Mouse (Mus musculus) midbrain, embryonic 16.5 days (tissue): ENCODE measurements around the gene Ttc13. TPM values are rescaled to one million over a fixed set of nuclear protein-coding genes. Genes with fewer than 3 reads are reported as not detected.

Source experiments
- ATAC-seq: fragments of 200-750 bp; cut with Nextera tagmentation; 2 replicates; pipeline ENCODE4 v1.8.0; 2017; ENCODE audit warnings: moderate TSS enrichment
- H3K27ac ChIP-seq: fragments of 300-500 bp; sonication (generic); 2 replicates; pipeline ENCODE4 v1.5.1; 2014; ENCODE audit warnings: mild to moderate bottlenecking, low read length, mixed read lengths
- H3K27me3 ChIP-seq: fragments of 300-500 bp; sonication (generic); 2 replicates; pipeline ENCODE4 v1.6.1; 2014; ENCODE audit warnings: low read depth, low read length, mixed read lengths; ENCODE audit not compliant: control insufficient read depth, insufficient read depth
- H3K36me3 ChIP-seq: fragments of 300-500 bp; sonication (generic); 2 replicates; pipeline ENCODE4 v1.6.1; 2014; ENCODE audit warnings: mild to moderate bottlenecking, low read length, moderate library complexity, mixed read lengths; ENCODE audit not compliant: control insufficient read depth, insufficient read depth
- H3K4me1 ChIP-seq: fragments of 300-500 bp; sonication (generic); 2 replicates; pipeline ENCODE4 v1.6.1; 2014; ENCODE audit warnings: mild to moderate bottlenecking, low read length, mixed read lengths; ENCODE audit not compliant: control insufficient read depth, insufficient read depth
- H3K4me2 ChIP-seq: fragments of 300-500 bp; sonication (generic); 2 replicates; pipeline ENCODE4 v1.6.1; 2014; ENCODE audit warnings: mild to moderate bottlenecking, low read length, mixed read lengths
- H3K4me3 ChIP-seq: fragments of 300-500 bp; sonication (generic); 2 replicates; pipeline ENCODE4 v1.5.1; 2014; ENCODE audit warnings: low read depth, mild to moderate bottlenecking, low read length, moderate library complexity, mixed read lengths
- H3K9ac ChIP-seq: fragments of 300-500 bp; sonication (generic); 2 replicates; pipeline ENCODE4 v1.6.1; 2014; ENCODE audit warnings: low read depth, low read length, mixed read lengths
- H3K9me3 ChIP-seq: fragments of 300-500 bp; sonication (generic); replicated peaks from 2 replicates; pipeline ENCODE4 v1.6.1; 2014; ENCODE audit warnings: mild to moderate bottlenecking, low read length, mixed read lengths; ENCODE audit not compliant: control insufficient read depth, poor library complexity, severe bottlenecking
- WGBS: fragments of 180-500 bp; shearing (Covaris S2); extraction: QIAGEN DNeasy Blood & Tissue Kit; methylation state at CpG from one replicate; pipeline ENCODE4 v1.1.7; 2014; 5-methylcytosine and 5-hydroxymethylcytosine counted together
- polyA plus RNA-seq: library from polyadenylated mRNA; unstranded; fragments of >200 nt; fragmentation: Nextera tagmentation; extraction: Ambion mirVana; gene quantifications from 2 replicates; pipeline ENCODE4 v1.2.1, GENCODE M21; 2015

The Ttc13 gene
- polyA plus RNA-seq, result 64.6 and 66.2 TPM in 2 replicates

DNA sequence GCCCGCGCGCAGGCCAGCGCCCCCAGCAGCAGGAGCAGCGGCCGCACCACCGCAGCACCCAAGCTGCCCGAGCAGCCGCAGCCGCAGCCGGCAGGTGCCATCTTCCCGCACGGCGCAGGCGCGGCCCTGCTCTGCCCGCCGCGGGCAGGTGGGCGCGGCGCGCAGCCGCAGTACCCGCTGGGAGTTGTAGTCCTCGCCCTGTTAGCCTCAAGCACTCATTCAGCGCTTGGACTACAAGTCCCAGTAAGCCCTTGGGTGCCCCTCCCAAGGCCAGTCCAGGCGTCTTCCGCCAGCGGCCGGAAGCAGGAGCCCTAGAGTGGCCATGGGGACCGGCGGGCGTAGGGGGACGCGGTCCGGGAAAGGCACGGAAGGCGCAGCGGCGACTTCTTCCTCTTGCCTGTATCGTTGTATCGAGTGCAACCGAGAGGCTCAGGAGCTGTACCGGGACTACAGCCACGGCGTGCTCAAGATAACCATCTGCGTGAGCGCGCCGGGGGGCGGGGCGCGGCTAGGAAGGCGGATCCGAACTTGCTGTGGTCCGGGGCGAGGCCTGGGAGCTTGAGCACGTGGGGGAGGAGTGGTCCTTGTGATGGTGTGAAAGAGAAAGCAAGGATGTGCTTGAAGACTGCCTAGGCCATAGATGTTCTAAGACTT, at the start of gene Ttc13, which contains the start of gene Arv1:
Gene Ttc13, minus strand, starts transcription at position 122 of the 654 bp plus-strand sequence.
Gene Arv1, plus strand, starts transcription at position 278 of the 654 bp plus-strand sequence.
- peak; percentile 99 for ATAC-seq
- Histone ChIP-seq H3K27me3 (no peaks in the 10 kb centered on the region), H3K27ac (peak within 1 kb of the TSS; percentile 82), H3K36me3 (peaks cover 4% of the 10 kb centered on the region; the same call in 1 of the 2 replicates), H3K4me1 (peaks cover 24% of the 10 kb centered on the region), H3K4me3 (peak within 1 kb of the TSS; percentile 66), H3K4me2 (peak within 1 kb of the TSS; percentile 93), H3K9me3 (no peaks in the 10 kb centered on the region), H3K9ac (peak within 1 kb of the TSS; percentile 82)
- under 1% methylated on average over 54 of the region's 59 CpGs for WGBS

DNA sequence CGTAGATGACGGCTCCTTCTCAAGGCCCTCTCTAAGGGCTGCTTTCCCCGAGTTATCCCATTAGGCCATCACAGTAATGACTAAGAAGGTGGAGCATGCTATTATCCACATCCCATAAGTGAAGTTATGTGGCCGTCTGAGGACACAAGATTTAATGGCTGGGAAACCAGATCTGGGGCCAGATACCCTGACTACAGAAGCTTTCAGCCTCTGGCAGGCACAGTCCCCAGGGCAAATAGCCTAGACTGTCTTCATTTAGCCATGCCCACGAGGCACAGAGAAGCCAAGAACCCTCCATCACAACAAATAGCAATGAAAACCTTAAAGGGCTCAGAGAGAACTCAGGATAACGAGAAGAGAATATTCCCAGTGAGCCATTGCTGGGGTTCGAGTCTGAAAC, 41.3 kb upstream of the Ttc13 start:
- Histone ChIP-seq H3K27ac (no peak overlapping the region), H3K4me3 (no peak overlapping the region), H3K4me2 (no peak overlapping the region), H3K36me3 (no peaks in the 10 kb centered on the region), H3K9me3 (no peaks in the 10 kb centered on the region), H3K27me3 (no peaks in the 10 kb centered on the region), H3K9ac (no peak overlapping the region), H3K4me1 (no peaks in the 10 kb centered on the region)
- no peak for ATAC-seq
- 68% methylated on average over 7 of the region's 7 CpGs for WGBS

DNA sequence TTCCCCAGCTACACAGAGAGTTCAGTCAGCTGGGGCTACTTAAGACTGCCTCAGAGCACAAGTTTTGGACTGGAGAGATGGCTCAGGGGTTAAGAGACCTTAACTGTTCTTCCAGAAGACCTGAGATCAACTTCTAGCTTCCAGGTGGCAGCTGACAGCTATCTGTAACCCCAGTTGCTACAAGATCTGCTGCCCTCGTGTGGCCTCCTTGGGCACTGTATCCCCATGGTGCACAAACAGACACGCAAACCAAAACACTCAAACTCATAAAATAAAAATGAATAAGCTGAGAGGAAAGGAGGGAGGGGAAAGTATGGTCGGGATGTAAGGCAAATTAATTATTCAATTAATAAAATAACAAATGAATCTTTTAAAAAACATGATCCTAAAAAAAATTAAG, 36.8 kb upstream of the Ttc13 start:
- H3K27ac ChIP-seq, result no peak overlapping the region
- H3K4me1 ChIP-seq, result no peaks in the 10 kb centered on the region
- H3K4me2 ChIP-seq, result no peak overlapping the region
- H3K27me3 ChIP-seq, result no peaks in the 10 kb centered on the region
- no peak for ATAC-seq
- H3K9me3 ChIP-seq, result no peaks in the 10 kb centered on the region
- H3K4me3 ChIP-seq, result no peak overlapping the region
- no peaks in the 10 kb centered on the region for H3K36me3 ChIP-seq
- no peak overlapping the region for H3K9ac ChIP-seq
- WGBS, result 44% methylated on average over 3 of the region's 3 CpGs

DNA sequence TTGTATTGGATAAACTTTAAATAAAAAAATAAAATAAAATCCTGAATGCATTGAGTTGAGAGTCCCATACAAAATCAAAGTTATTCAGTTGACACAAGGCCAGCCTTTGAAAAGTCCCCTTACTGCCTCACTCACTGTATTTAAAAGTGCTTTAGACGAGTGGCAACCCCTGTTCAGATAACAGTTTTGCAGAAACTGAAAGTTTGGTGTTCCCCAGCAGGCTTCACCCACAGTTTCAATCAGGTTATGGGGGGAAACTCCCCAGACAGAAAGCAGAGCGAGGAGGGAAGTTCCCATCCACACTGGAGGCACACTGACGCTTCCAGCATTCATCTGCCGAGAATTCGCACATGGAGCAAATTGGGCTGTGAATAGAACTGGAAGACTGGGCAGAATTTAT, 34.8 kb upstream of the Ttc13 start:
- no peak for ATAC-seq
- Histone ChIP-seq H3K9me3 (no peaks in the 10 kb centered on the region), H3K9ac (no peak overlapping the region), H3K4me1 (no peaks in the 10 kb centered on the region), H3K4me3 (no peak overlapping the region), H3K27me3 (peaks cover 13% of the 10 kb centered on the region), H3K4me2 (no peak overlapping the region), H3K27ac (no peak overlapping the region), H3K36me3 (no peaks in the 10 kb centered on the region)
- WGBS, result 75% methylated on average over 5 of the region's 5 CpGs

DNA sequence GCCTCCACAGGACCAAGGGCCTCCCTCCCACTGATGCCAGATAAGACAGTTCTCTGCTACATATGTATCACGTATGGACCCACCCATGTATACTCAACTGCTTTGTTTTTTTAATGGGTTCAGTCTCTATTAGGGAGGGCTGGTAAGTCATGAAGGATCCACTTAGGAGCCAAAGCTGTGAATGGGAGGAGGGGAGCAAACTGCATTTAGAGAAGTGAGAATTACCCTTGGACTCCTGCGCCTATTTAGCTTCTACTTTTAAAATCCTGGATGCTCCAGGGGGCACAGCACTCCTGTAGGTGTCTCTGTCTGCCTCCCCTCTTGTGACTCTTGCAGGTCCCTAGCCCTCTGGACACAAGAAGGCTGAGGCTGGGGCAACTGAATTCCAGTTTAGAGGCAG, 34.4 kb upstream of the Ttc13 start:
- H3K36me3 ChIP-seq, result no peaks in the 10 kb centered on the region
- no peak overlapping the region for H3K27ac ChIP-seq
- H3K9ac ChIP-seq, result no peak overlapping the region
- peaks cover 3% of the 10 kb centered on the region; the same call in 1 of the 2 replicates for H3K4me1 ChIP-seq
- no peak for ATAC-seq
- no peak overlapping the region for H3K4me2 ChIP-seq
- H3K4me3 ChIP-seq, result no peak overlapping the region
- H3K9me3 ChIP-seq, result no peaks in the 10 kb centered on the region
- peaks cover 18% of the 10 kb centered on the region for H3K27me3 ChIP-seq
- WGBS, result 69% methylated on average over 2 of the region's 2 CpGs

DNA sequence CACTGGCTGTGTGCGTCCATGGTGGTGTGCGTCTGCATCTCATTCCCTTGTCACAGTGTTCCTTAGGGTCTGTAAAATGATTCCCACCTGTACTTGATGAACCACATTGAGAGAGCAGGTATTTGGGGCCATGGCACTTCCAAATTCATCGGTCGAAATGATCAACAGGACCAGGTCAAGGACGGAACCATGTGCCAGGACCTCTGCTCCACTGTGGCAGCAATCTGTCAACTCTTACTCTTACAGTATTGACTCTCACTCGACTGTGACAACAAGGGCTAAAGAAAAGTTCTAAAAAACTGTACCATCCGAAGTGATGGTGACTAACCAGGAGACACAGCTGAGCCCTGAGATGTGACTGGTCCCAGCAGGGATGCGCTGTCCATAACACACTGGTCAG, 33.7 kb upstream of the Ttc13 start:
- Histone ChIP-seq H3K27ac (no peak overlapping the region), H3K4me3 (no peak overlapping the region), H3K4me1 (peaks cover 7% of the 10 kb centered on the region; the same call in 1 of the 2 replicates), H3K9ac (no peak overlapping the region), H3K4me2 (no peak overlapping the region), H3K36me3 (no peaks in the 10 kb centered on the region), H3K27me3 (peaks cover 20% of the 10 kb centered on the region), H3K9me3 (no peaks in the 10 kb centered on the region)
- ATAC-seq, result no peak
- WGBS, result 88% methylated on average over 8 of the region's 8 CpGs

DNA sequence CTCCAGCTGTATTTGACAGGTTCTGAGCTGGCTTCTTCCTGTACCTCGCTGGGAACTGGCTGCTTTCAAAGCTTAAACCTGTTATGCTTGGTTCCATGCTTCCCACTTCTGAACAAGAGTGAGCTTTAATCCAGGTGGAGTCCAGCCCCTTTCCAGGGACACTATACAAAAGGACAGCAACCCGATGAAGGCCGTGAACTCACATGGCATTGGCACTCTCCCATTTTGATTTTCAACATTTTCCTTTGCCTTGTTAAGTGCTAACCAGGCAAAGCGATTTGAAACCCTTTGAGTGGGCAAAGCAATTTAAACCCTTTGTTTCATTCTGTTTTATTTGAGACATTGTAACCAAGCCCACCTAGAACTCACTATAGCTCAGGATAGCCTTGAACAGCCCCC, 33.0 kb upstream of the Ttc13 start:
- peaks cover 27% of the 10 kb centered on the region for H3K27me3 ChIP-seq
- peaks cover 7% of the 10 kb centered on the region; the same call in 1 of the 2 replicates for H3K4me1 ChIP-seq
- H3K27ac ChIP-seq, result no peak overlapping the region
- no peak for ATAC-seq
- no peak overlapping the region for H3K9ac ChIP-seq
- H3K4me3 ChIP-seq, result no peak overlapping the region
- WGBS, result 39% methylated on average over 4 of the region's 4 CpGs
- H3K4me2 ChIP-seq, result no peak overlapping the region
- no peaks in the 10 kb centered on the region for H3K36me3 ChIP-seq
- H3K9me3 ChIP-seq, result no peaks in the 10 kb centered on the region

DNA sequence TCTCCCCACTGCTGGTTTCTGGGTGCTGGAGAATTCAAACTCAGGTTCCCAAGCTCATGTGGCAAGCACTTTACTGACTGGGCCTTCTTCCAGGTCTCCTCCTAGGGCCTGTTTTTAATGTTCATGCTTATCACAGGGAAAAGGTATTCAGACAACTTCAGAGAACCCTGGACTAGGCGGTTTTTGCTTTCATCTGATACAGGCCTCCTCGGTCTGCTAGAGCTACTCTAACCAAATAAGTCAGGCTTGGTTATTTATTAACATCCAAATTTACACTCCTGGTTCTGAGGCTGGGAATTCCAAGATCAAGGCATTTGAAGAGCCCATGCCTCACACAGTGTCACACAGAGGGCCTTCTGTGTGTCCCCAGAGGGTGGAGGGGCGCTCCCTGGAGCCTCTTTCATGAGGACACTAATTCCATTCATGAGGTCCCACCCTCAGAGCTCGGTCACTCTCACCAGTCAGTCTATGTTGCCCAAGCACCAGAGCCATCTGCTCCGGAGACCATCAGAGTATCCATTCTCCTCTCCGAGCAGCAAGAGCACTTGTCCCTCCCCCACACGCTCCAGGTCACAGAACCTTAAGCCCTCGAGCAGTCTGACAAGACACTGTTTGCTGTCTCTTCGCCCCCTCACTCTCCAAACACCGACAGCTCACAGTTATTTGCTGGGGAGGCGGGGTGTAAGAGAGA, 32.5 kb upstream of the Ttc13 start:
- Histone ChIP-seq H3K4me2 (no peak overlapping the region), H3K9me3 (no peaks in the 10 kb centered on the region), H3K36me3 (no peaks in the 10 kb centered on the region), H3K4me3 (no peak overlapping the region), H3K4me1 (peaks cover 7% of the 10 kb centered on the region; the same call in 1 of the 2 replicates), H3K27me3 (peaks cover 30% of the 10 kb centered on the region), H3K9ac (no peak overlapping the region), H3K27ac (no peak overlapping the region)
- ATAC-seq, result no peak
- WGBS, result 22% methylated on average over 11 of the region's 11 CpGs

DNA sequence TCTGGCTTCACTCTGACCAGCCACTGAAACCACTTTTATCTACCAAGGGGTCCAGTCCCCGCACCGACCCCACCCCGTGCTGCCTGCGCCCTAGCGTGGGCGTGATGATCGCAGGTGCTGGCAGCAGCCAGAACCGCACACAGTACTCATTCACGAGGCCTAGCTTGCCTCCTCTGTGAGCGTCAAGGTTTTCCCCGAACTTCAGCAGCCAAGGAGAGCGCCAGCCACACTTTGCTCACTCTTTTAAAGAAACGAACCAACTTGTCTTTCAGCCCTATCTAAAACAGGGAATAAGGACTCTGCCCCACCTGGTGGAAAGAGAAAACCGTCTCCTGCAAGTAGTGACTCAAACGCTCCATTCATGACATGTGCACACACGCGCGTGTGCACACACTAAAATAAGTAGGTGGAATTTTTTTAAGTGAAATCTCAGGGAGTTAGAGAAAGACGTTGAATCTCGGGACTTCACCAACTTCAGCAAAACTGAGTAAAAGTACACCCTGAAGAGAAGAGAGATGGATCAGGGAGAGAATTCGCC, 30.6 kb upstream of the Ttc13 start:
- 31% methylated on average over 21 of the region's 21 CpGs for WGBS
- peaks cover 30% of the 10 kb centered on the region for H3K27me3 ChIP-seq
- no peaks in the 10 kb centered on the region for H3K9me3 ChIP-seq
- no peak overlapping the region for H3K9ac ChIP-seq
- no peak overlapping the region for H3K27ac ChIP-seq
- no peak for ATAC-seq
- H3K4me2 ChIP-seq, result no peak overlapping the region; the same call in 1 of the 2 replicates
- no peaks in the 10 kb centered on the region for H3K36me3 ChIP-seq
- peaks cover 7% of the 10 kb centered on the region; the same call in 1 of the 2 replicates for H3K4me1 ChIP-seq
- H3K4me3 ChIP-seq, result no peak overlapping the region
